Mouse (Mus musculus): ENCODE measurements around the gene Immp2l. TPM values are rescaled to one million over a fixed set of nuclear protein-coding genes. Genes with fewer than 3 reads are reported as not detected.

Immp2l gene
- total and polyA plus RNA-seq, 2 experiments from 2014 or later = 9.4 to 16.6 TPM

- Histone ChIP-seq H3K27me3 (ENCODE audit: insufficient read depth, low read length) (no peaks in the 10 kb centered on the region), H3K4me1 (ENCODE audit: insufficient read depth, low read length) (no peaks in the 10 kb centered on the region), H3K9ac (replicated peaks; ENCODE audit: low read length, poor library complexity, severe bottlenecking) (no peak overlapping the region), H3K36me3 (ENCODE audit: insufficient read depth, low read length) (no peaks in the 10 kb centered on the region), H3K4me3 (ENCODE audit: low read depth, low read length) (no peak overlapping the region), H3K4me2 (ENCODE audit: low read depth, low read length, poor library complexity, severe bottlenecking) (no peak overlapping the region), H3K9me3 (ENCODE audit: low read length) (no peaks in the 10 kb centered on the region), H3K27ac (ENCODE audit: low read depth, low read length) (no peak overlapping the region)
- ATAC-seq (ENCODE audit: low FRiP score) (no peak), DNase-seq (ENCODE audit: low spot score) (no peak)
- no peak for TF ChIP-seq CTCF (IDR thresholded peaks at IDR 0.05)
- WGBS = 75% methylated on average over 3 of the region's 3 CpGs
Measured at GRCm38 (mm10) chr12:41510588-41510987, 486.7 kb downstream of the Immp2l start.

GRCm38 (mm10) chr12:41518897-41519296 is 495.0 kb downstream of the Immp2l start:
- H3K4me1 ChIP-seq (ENCODE audit: insufficient read depth, low read length) = no peaks in the 10 kb centered on the region
- H3K4me2 ChIP-seq (ENCODE audit: low read depth, low read length, poor library complexity, severe bottlenecking) = no peak overlapping the region
- 59% methylated on average over 5 of the region's 5 CpGs for WGBS
- no peaks in the 10 kb centered on the region for H3K36me3 ChIP-seq (ENCODE audit: insufficient read depth, low read length)
- no peak for DNase-seq (ENCODE audit: low spot score)
- TF ChIP-seq CTCF (IDR thresholded peaks at IDR 0.05) = no peak
- H3K9ac ChIP-seq (replicated peaks; ENCODE audit: low read length, poor library complexity, severe bottlenecking) = no peak overlapping the region
- no peaks in the 10 kb centered on the region for H3K27me3 ChIP-seq (ENCODE audit: insufficient read depth, low read length)
- H3K4me3 ChIP-seq (ENCODE audit: low read depth, low read length) = no peak overlapping the region
- H3K9me3 ChIP-seq (ENCODE audit: low read length) = no peaks in the 10 kb centered on the region
- no peak overlapping the region for H3K27ac ChIP-seq (ENCODE audit: low read depth, low read length)
- no peak for ATAC-seq (ENCODE audit: low FRiP score)

GRCm38 (mm10) chr12:41520326-41520725 is 496.4 kb downstream of the Immp2l start:
- Histone ChIP-seq H3K4me1 (ENCODE audit: insufficient read depth, low read length) (no peaks in the 10 kb centered on the region), H3K27ac (ENCODE audit: low read depth, low read length) (no peak overlapping the region), H3K9ac (replicated peaks; ENCODE audit: low read length, poor library complexity, severe bottlenecking) (no peak overlapping the region), H3K36me3 (ENCODE audit: insufficient read depth, low read length) (no peaks in the 10 kb centered on the region), H3K9me3 (ENCODE audit: low read length) (no peaks in the 10 kb centered on the region), H3K27me3 (ENCODE audit: insufficient read depth, low read length) (no peaks in the 10 kb centered on the region), H3K4me2 (ENCODE audit: low read depth, low read length, poor library complexity, severe bottlenecking) (no peak overlapping the region), H3K4me3 (ENCODE audit: low read depth, low read length) (no peak overlapping the region)
- ATAC-seq (ENCODE audit: low FRiP score) (no peak), DNase-seq (ENCODE audit: low spot score) (no peak)
- TF ChIP-seq CTCF (IDR thresholded peaks at IDR 0.05) = no peak
- WGBS = 81% methylated on average over 2 of the region's 2 CpGs

- ATAC-seq (ENCODE audit: low FRiP score) (no peak), DNase-seq (ENCODE audit: low spot score) (no peak)
- Histone ChIP-seq H3K4me3 (ENCODE audit: low read depth, low read length) (no peak overlapping the region), H3K36me3 (ENCODE audit: insufficient read depth, low read length) (no peaks in the 10 kb centered on the region), H3K9me3 (ENCODE audit: low read length) (no peaks in the 10 kb centered on the region), H3K4me1 (ENCODE audit: insufficient read depth, low read length) (no peaks in the 10 kb centered on the region), H3K27me3 (ENCODE audit: insufficient read depth, low read length) (no peaks in the 10 kb centered on the region), H3K4me2 (ENCODE audit: low read depth, low read length, poor library complexity, severe bottlenecking) (no peak overlapping the region), H3K27ac (ENCODE audit: low read depth, low read length) (no peak overlapping the region), H3K9ac (replicated peaks; ENCODE audit: low read length, poor library complexity, severe bottlenecking) (no peak overlapping the region)
- WGBS = 88% methylated on average over 2 of the region's 2 CpGs
- no peak for TF ChIP-seq CTCF (IDR thresholded peaks at IDR 0.05)
Measured at GRCm38 (mm10) chr12:41521671-41522070, 497.8 kb downstream of the Immp2l start.

GRCm38 (mm10) chr12:41526688-41527087 is 502.8 kb downstream of the Immp2l start:
- no peak overlapping the region for H3K4me2 ChIP-seq (ENCODE audit: low read depth, low read length, poor library complexity, severe bottlenecking)
- WGBS = 28% methylated on average over 2 of the region's 2 CpGs
- H3K4me1 ChIP-seq (ENCODE audit: insufficient read depth, low read length) = no peaks in the 10 kb centered on the region
- H3K27ac ChIP-seq (ENCODE audit: low read depth, low read length) = no peak overlapping the region
- no peak overlapping the region for H3K9ac ChIP-seq (replicated peaks; ENCODE audit: low read length, poor library complexity, severe bottlenecking)
- no peak for ATAC-seq (ENCODE audit: low FRiP score)
- H3K4me3 ChIP-seq (ENCODE audit: low read depth, low read length) = no peak overlapping the region
- H3K9me3 ChIP-seq (ENCODE audit: low read length) = no peaks in the 10 kb centered on the region
- H3K36me3 ChIP-seq (ENCODE audit: insufficient read depth, low read length) = no peaks in the 10 kb centered on the region
- no peak for DNase-seq (ENCODE audit: low spot score)
- no peak for TF ChIP-seq CTCF (IDR thresholded peaks at IDR 0.05)
- H3K27me3 ChIP-seq (ENCODE audit: insufficient read depth, low read length) = no peaks in the 10 kb centered on the region

- Histone ChIP-seq H3K4me3 (ENCODE audit: low read depth, low read length) (no peak overlapping the region), H3K27ac (ENCODE audit: low read depth, low read length) (no peak overlapping the region), H3K36me3 (ENCODE audit: insufficient read depth, low read length) (no peaks in the 10 kb centered on the region), H3K9ac (replicated peaks; ENCODE audit: low read length, poor library complexity, severe bottlenecking) (no peak overlapping the region), H3K9me3 (ENCODE audit: low read length) (no peaks in the 10 kb centered on the region), H3K4me1 (ENCODE audit: insufficient read depth, low read length) (no peaks in the 10 kb centered on the region), H3K4me2 (ENCODE audit: low read depth, low read length, poor library complexity, severe bottlenecking) (no peak overlapping the region), H3K27me3 (ENCODE audit: insufficient read depth, low read length) (no peaks in the 10 kb centered on the region)
- no peak for DNase-seq (ENCODE audit: low spot score)
- WGBS = 84% methylated on average over 4 of the region's 4 CpGs
- ATAC-seq (ENCODE audit: low FRiP score) = no peak
- TF ChIP-seq CTCF (IDR thresholded peaks at IDR 0.05) = no peak
Measured at GRCm38 (mm10) chr12:41528410-41528809, 504.5 kb downstream of the Immp2l start.

Data from midbrain, postnatal 0 days (tissue).